Mouse (Mus musculus): ENCODE data around the gene Smpx.

Smpx gene

DNA sequence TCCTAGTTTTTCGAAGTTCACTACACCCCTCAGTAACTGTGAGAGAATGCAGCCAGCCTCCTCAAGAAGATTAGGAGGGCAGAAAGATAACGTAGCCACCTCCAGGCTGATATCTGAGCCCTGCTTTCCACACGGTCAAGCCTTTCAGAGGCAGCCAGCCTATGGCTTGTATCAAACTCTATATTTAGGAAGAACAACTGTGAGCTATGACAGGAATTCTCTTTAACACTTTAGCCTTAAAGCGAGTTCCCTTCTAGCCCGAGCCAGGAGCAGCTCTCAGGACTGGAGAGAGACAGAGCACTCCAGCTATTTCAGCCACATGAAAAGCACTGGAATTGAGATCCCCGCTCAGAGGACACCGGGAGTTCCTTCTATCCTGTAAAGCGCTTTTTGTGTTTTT is at the start of gene Smpx:
Gene Smpx (plus strand): TSS at position 49 of the 400 bp plus-strand sequence.
- DNase-seq (ENCODE audit: inconsistent ontology term) = no peak

DNA sequence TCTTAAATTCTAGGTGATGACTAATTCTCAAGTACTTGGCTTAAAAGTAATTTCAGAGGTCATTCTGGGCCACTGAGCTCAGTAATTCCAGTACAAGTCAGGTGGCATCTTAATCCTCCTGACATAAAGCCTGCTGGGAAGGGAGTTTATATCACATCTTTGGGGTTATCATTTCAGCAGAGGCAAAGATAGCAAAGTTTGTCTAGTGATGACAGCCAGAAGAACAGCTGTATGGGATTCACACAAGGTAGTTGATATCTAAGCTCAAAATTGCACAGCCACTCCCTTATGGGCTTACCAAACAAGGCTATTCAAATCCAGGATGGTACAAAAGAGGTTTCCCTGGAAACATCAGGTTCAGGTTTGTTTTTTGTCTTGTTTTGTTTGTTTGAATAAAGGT is 43.7 kb upstream of the Smpx start:
- DNase-seq (ENCODE audit: inconsistent ontology term) = no peak

DNA sequence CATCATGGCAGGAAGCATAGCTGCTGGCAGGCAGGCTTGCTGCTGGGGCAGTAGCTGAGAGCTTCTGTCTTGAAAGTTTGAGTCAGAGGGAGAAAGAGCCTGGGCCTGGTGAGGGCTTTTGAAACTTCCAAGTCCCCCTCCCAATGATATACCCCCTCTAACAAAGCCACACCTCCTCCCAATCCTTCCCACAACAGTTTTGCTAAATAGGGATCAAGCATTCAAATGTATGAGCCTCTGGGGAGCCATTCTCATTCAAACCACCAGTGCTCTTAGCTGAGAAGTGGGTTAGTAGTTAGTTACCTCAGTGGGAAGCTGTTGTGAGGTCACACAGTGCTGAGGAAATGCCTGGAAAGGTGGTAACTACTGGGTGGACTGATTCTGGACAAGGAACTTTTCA is 41.4 kb upstream of the Smpx start:
- DNase-seq (ENCODE audit: inconsistent ontology term) = no peak

DNA sequence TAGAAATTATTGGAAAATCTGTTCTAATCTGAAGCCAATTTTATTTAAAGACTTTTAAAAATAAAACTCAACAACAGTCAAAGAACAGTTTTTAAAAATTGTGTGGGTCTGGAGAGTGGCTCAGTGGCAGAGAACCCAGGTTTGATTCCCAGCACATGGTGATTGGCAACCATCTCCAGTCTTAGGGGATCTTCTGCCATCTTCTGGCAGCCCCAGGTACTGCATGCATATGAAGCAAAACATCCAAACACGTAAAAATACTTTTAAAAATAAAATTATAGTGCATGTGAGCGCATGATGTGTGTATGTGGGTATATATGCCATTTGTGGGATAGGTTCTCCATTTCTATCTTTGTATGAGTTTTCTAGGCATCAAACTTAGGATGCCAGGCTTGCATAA is 26.9 kb upstream of the Smpx start:
- DNase-seq (ENCODE audit: inconsistent ontology term) = no peak

DNA sequence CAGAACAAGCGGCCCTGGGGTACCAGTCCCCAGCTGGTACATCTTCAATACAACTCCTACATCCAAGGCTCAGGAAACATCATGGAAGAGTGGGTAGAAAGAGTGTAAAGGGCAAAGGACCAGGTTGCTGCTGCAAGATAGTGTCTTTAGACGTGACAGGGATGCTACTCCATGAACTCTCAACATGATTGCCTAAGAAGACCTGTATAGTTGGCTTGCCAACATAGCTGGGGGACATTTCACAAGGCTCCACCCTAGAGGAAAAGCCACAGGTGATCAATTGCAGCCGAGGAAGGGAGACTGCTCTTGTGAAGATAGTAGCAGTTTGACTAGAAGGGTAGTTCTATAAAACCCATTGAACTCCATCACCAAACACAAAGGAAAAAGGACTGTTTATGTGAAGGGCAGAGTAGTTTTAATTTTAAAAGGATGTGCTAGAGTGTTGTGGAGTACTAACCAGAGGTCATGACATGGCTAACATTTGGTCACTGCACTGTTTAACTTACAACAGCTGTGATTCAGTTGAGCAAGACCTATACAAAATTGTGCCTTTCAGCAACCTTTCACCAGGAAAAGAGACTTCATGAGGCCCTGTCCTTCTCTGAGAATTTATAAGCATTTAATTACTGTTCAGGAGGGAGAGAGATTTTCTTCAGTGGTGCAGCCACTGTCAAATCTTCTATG is 23.9 kb upstream of the Smpx start:
- DNase-seq (ENCODE audit: inconsistent ontology term) = no peak

DNA sequence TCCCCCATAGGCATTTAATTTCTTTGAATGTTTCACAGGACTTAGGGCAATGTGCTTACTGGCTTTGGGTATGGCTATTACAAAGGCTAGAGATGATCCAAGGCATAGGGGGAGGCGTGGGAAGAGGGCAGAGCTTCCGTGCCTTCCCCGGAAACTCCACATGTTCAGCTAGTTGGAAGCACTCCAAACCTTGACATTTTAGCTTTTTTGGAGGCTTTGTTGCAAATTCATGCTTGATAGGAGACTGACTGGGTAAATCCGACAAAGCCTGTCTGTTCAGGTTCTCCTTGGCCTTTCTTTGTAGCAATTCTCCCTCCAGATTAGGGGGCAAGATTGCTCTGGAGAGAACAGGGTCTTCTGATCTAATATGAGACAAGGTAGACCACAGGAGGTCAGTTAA is 7.5 kb upstream of the Smpx start:
- no peak for DNase-seq (ENCODE audit: inconsistent ontology term)

DNA sequence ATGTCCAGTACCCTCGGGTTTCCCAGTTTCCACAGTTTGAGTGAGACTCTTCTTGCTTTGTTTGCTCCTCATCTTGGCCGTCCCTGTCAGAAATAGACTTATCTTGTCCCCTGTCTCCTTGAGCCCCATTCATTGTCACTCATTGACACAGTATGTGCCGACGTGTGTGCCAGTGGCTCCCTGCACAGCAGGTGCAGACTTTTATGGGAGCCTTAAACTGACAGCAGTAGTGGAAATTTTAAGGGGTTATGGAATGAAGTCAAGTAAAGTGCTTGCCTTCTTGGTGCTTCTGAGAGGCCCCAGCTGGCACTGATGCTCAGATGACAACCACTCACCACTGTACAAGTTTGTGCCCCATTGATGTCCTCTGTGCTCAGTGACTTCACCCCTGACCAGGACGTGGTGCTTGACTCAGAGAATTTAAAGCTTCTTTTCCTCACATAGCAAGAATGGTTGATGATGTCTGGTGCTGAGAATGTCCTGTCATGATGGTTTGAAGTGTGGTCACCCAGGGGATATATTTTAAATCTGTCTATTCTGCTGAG is 1.0 kb upstream of the Smpx start:
- no peak for DNase-seq (ENCODE audit: inconsistent ontology term)

DNA sequence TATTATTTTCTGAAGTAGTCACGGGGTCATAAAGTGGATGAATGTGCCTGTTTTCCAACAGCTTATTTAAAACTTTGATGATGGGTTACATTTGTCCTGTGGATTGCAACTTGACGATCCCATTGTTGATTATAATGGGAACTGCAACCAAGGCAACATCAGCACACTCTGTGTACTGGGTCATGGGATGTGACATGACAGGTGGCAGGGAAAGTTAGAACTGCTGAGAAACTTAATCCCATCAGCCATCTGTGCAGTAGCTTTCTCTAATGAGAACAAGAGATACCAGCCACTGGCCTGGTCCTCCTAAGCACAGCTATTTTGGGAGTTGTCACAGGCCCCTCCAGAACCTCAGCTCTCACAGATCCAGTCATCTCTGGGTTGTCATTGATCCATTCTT is 8.5 kb downstream of the Smpx start:
- no peak for DNase-seq (ENCODE audit: inconsistent ontology term)

DNA sequence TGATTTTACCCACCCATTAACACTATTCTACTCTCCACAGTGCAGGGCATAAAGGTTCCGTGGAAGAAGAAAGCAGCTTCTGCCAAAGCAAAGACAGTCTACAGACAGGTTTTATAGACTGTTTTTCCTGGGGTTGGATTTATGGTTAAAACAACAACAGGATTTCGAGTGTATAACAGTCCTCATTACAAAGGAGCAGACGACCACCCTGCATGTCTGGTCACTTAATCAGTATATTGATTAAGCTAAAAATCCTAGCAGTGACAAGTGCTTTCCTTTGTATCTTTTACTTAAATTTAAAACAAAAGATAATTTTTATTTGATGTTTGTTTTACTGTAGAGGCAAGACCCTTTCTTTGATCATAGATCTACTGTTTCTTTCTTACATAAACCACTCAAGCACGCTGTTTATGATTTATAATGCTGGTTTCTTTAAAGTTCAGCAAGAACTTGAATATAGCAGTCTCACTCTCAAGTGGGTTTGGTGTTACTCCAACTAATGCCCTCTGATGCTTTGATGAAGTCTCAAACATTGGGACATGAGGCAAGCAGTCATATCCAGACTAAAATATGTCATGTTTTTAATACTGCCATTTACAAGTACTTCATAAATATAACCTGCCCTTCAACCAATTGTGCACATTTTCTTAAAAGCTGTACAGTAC is 10.0 kb downstream of the Smpx start:
- DNase-seq (ENCODE audit: inconsistent ontology term) = no peak

DNA sequence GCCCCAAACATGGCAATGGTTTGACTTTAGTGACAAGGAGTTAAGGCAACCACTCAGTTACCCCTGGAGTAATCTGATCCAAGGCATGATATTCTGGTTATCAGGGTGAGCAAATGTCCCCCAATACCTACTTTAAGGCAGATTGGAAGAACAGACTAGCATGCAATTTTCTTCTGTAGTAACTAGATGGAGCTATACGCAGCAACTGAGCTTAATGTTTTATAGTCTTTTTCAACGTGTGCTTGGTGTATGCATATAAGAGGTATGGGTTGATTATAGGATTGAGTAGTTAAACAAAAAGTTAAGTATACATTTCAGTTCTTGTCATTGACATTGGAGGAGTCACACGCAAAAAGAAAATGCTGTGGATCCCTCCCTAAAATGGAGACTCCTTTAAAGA is 21.2 kb downstream of the Smpx start:
- no peak for DNase-seq (ENCODE audit: inconsistent ontology term)

DNA sequence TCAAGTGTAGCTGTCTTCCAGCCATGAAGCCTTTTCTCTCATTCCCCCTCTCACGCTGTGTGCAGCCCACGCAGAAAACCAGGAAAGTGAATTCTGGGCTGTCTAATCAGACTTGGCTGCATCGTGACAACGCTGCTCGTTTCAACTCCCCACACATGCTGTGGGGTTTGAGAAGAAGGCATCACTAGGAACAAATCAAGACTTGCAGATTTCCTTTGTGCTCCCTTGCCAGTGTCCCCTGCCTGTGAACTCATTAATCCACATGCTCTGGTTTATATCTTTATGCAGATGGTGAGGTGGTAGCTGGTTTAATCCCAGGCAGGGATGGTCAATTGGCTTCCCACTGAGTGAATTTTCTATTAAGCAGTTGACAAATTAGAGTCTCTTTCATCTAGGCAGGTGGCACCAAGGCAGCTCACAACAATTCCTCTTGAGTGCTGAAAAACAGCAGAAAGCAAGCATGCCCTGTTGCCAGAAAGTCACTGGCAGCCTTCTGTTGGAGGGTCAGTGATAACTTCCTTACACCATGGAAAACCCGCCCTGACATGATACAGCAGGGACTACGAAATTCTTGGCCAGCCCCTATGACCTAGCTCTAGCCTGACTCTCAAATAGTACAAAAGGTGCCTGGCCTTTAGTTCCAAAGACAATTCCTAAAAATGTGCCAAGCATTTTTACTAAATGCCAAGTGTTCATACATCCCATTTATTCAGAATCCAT is 32.1 kb downstream of the Smpx start:
- peak; percentile 42 for DNase-seq (ENCODE audit: inconsistent ontology term)

DNA sequence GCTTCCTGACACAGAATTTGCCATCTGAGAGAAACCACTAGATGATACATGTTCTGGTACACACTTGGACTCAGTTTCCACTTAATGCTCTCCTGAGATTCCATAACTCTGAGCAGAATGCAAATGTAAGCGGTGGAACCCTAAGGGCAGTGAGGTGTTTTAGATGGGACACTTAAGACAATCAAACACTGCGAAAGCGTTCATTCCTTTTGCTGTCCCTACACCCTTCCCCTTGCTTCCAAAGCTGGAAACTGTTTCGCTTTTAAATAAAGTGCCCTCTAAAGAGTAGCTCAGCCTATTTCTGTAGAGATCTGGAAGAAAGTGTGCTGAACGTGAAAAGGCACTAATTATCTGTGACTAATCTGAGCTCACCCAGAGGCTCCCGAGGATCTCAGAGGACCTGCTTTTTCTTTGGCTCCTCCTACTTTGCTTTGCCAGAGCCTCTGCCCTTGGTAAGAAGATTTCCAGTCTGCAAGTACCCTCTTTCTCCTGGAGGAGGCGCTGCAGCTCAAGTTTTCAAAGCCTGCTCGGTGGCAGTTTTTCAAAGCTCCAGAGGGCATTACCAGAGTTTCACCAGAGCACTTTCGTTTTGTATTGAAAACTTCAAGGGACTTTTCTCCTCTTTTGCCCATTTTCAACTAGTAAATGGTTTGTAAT is 33.1 kb downstream of the Smpx start:
- DNase-seq (ENCODE audit: inconsistent ontology term) = peak; percentile 83

DNA sequence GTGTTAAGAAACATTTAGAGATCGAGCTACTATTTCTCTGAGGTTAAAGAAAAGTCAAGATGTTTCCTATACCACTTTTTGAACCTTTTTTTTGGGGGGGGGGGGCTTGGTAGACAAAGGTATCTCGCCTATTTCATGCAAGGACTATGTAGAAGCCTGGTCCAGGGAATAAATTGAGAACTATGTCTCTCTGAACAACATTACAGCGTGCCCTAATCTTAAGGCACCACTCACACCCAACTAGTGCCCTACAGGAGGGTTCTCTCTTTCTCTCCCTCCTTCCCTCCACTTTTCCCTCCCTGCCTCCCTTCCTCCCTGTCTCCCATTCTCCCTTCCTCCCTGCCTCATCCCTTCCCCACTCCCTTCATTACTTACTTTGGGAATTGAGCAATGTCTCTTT is 33.6 kb downstream of the Smpx start:
- DNase-seq (ENCODE audit: inconsistent ontology term) = no peak

DNA sequence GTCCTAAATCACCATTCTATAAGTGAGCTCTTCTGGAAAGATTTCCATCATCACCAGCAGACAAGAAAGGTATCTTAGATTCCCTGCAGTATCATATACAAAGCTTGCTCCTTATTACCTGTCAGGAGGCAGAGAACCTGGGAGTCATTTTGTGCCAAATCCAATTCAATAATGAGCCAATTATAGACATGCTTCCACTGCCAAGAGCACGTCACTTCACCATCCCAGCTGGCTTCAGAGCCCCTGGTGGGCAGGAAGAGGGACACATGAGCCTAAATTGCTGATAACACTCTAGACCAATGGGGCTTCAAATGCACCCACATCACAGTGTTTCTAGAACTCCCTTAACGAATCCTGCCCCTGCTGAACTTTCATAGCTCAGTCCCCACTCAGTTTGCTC is 35.1 kb downstream of the Smpx start:
- DNase-seq (ENCODE audit: inconsistent ontology term) = no peak

DNA sequence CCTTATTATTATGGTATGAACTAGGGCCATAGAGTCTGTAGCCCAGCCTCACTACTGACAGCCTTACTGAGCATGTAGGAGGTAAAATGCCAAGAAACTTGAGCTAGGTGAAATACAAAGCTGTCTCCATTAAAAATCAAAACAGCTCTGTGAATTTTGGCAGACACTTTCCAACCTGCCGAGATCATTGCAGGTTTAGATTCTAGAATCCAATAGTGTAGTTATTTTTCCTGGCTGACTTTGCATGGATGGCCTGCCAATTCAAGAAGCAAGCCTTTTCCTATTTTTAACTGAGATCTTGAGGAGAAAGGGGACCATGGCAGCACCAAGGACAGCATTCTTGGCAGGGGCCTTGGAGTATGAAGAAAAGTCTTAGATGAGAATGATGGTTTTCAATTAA is 35.6 kb downstream of the Smpx start:
- DNase-seq (ENCODE audit: inconsistent ontology term) = no peak

DNA sequence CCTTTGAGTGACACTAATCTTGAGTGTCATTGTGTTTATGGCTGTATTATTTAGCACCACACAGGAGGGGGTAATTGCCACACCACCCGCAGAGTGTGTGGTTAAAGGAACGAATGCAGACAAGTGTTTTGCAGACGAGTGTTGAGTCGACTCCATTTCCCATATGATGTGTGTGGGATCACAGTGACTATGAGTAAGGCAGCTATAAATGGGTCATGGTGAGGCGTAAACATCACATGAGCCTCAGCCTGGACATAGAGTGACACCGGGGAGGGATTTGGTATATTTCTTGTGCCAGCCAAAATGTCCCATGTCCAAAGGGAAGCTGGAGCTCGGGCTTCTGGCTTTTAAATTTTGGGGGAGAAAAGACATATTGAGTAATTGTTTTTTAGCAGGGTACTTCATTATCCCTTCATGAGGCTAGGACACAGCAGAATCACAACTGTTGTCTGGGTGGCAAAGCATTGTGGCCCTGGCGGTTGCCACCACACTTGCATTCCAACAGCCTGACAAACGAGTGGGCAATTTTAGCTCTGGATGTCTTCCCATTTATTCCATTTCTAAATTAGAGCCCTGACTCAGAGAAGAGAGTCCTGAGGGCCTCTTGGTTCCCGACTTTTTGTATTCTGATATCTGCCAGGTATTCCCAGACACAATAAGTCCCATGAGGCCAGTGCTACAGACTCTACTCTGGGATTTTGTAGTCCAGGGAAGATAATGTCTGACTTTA is 49.3 kb downstream of the Smpx start:
- DNase-seq (ENCODE audit: inconsistent ontology term) = peak; percentile 76

DNA sequence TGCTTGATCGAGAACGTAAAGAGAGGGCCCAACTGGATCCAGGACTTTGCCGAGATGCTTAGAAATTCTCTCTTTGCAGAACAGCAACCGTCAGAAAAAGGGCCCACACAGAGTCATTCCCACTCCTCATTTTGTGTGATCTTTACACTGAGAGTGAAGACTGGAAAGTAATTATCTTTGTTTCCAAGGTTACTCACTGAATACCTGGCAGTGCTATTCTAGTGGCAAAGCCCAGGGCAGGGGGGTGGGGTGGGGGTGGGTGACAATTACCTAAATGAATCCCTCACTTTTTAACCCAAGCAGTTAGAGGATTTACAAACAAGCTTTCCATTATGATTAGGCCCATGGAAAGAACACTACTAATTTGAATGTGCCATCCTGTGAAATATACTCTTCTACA is 55.8 kb downstream of the Smpx start:
- DNase-seq (ENCODE audit: inconsistent ontology term) = no peak

DNA sequence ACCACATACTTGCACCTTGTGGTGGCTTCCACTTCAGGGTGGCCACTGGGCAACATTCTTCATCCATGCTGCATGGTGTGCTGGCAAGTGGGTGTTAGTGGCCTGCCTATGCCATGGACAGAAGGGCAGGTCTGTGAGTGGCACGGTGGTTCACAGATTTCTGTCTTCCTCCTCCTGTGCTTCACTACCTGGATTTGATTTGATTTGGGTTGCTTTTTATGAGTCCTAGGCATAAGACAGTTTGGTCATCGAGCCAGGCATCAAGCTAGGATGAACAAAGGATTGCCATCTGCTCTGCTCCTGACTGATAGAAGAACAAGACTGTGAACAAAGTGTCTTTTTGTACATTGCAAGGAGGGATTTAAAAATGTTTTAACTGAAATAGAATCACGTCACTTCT is 63.8 kb downstream of the Smpx start:
- DNase-seq (ENCODE audit: inconsistent ontology term) = no peak

DNA sequence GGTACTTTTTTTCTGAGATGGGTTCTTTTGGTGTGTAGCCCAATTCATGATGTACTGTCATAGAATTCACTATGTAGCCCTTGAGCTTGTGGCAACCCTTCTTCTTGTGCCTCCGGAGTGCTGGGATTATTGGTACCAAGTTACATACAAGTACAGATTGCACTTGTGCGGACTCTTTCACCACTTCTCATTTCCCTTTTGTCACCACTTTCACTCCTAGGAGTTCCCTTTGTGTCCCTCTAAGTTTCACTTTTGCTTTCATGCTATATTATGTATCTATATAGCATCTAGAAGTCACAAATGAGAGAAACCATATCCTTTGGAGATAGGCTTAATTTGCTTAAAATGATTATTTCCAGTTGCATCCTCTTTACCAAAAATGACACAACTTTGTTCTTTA is 103.0 kb downstream of the Smpx start:
- no peak for DNase-seq (ENCODE audit: inconsistent ontology term)
